Comparison of ENCODE assay signal across 9 mouse cellular contexts in genomic region chr4:57672996-57673906, GRCm38 (mm10). TPM values are rescaled to one million over a fixed set of nuclear protein-coding genes. Genes with fewer than 3 reads are reported as not detected.
DNase-seq lines count a peak whose midpoint lies in the region; ATAC-seq and TF ChIP-seq lines count a peak whose summit lies in the region.
"Had no signal": no experiment of that assay in that cellular context is flagged by ENCODE, and none has a peak within 500 bp of the region (broad histone marks: within the 10 kb centered on the region; RNA-seq: fewer than 3 reads in every experiment).

No protein-coding gene starts in this region.

- H3K9me3 ChIP-seq in MEL (replicated peaks; ENCODE audit: insufficient read depth, low read length), result no peaks in the 10 kb centered on the region
- H3K9me3 ChIP-seq in lung, embryonic 15.5 days, result no peaks in the 10 kb centered on the region

- TF ChIP-seq POLR2A in MEL (IDR thresholded peaks at IDR 0.05; ENCODE audit: control insufficient read depth in 1 of 2, insufficient read depth in 1 of 2, low read depth in 1 of 2, low read length in 2 of 2, poor library complexity in 1 of 2), result no peak
- TF ChIP-seq POLR2A in cerebellum, adult 2 months (IDR thresholded peaks at IDR 0.05; ENCODE audit: borderline replicate concordance, insufficient read depth, low read length), result no peak

- TF ChIP-seq CTCF in MEL (IDR thresholded peaks at IDR 0.05 in 2 of 3, conservative IDR thresholded peaks at IDR 0.05 in 1 of 3; ENCODE audit: control insufficient read depth in 1 of 3, insufficient read depth in 1 of 3, low read depth in 2 of 3, low read length in 3 of 3, poor library complexity in 1 of 3, severe bottlenecking in 1 of 3), result peak; percentile 86 to 94 (median 87)
- TF ChIP-seq CTCF in cerebellum, adult 2 months (IDR thresholded peaks at IDR 0.05; ENCODE audit: borderline replicate concordance, insufficient read depth, low read depth, low read length), result peak; percentile 90

- peak; percentile 82 for DNase-seq in MEL (ENCODE audit: low read depth, low spot score)
- DNase-seq in cerebellum, adult 2 months, result peak; percentile 78 to 86
- peak; percentile 90 for DNase-seq in forelimb bud, embryonic 11.5 days (ENCODE audit: low read depth, low spot score)
- DNase-seq in layer of hippocampus, adult 8-10 months (ENCODE audit: low spot score in 2 of 2), result peak; percentile 75 to 90
- peak; percentile 66 for DNase-seq in ovary, postnatal 10 days (ENCODE audit: low spot score)
- DNase-seq in thymus, postnatal 10 days (ENCODE audit: low spot score in 2 of 2), result peak; percentile 81 to 95

- peak overlapping the region; percentile 18 to 25; a peak in 1 of 4 replicates for H3K4me3 ChIP-seq in MEL (ENCODE audit: control insufficient read depth in 1 of 2, insufficient read depth in 1 of 2, low read depth in 2 of 2, low read length in 2 of 2)
- peak overlapping the region; percentile 27 for H3K4me3 ChIP-seq in cerebellum, adult 2 months (replicated peaks; ENCODE audit: insufficient read depth, low read depth, low read length)
- no peak overlapping the region for H3K4me3 ChIP-seq in lung, embryonic 15.5 days
- H3K4me3 ChIP-seq: myocyte had no signal

- no peak overlapping the region for H3K27ac ChIP-seq in MEL (ENCODE audit: control insufficient read depth, low read depth, low read length)
- H3K27ac ChIP-seq in cerebellum, adult 2 months (ENCODE audit: insufficient read depth, low read length), result no peak overlapping the region
- H3K27ac ChIP-seq in lung, embryonic 15.5 days, result peak overlapping the region; percentile 60

- peak; percentile 76 for TF ChIP-seq RAD21 in MEL (IDR thresholded peaks at IDR 0.05; ENCODE audit: low read depth, low read length)

- H3K9ac ChIP-seq in MEL (ENCODE audit: control insufficient read depth, low read depth, low read length, poor library complexity, severe bottlenecking), result no peak overlapping the region
- H3K9ac ChIP-seq in lung, embryonic 15.5 days, result no peak overlapping the region

- no peaks in the 10 kb centered on the region for H3K36me3 ChIP-seq in MEL (ENCODE audit: control insufficient read depth in 1 of 2, insufficient read depth in 2 of 2, low read length in 2 of 2)
- H3K36me3 ChIP-seq in lung, embryonic 15.5 days, result no peaks in the 10 kb centered on the region

- whole genome bisulfite sequencing in cerebellum, adult 2 months, result 17% methylated on average over 12 of the region's 12 CpGs
- 11% methylated on average over 12 of the region's 12 CpGs for WGBS in lung, embryonic 15.5 days

- no peaks in the 10 kb centered on the region for H3K27me3 ChIP-seq in MEL (ENCODE audit: control insufficient read depth in 1 of 2, insufficient read depth in 2 of 2, low read length in 2 of 2)
- no peaks in the 10 kb centered on the region for H3K27me3 ChIP-seq in cerebellum, adult 2 months (ENCODE audit: control insufficient read depth, insufficient read depth, low read length)
- no peaks in the 10 kb centered on the region for H3K27me3 ChIP-seq in lung, embryonic 15.5 days

- no peaks in the 10 kb centered on the region for H3K4me1 ChIP-seq in MEL (ENCODE audit: control insufficient read depth in 1 of 2, insufficient read depth in 2 of 2, low read length in 2 of 2)
- no peaks in the 10 kb centered on the region for H3K4me1 ChIP-seq in cerebellum, adult 2 months (ENCODE audit: control insufficient read depth, insufficient read depth, low read length)
- peaks cover 34% of the 10 kb centered on the region for H3K4me1 ChIP-seq in lung, embryonic 15.5 days

- H3K79me2 ChIP-seq in MEL (ENCODE audit: control insufficient read depth, insufficient read depth, low read length, poor library complexity), result no peaks in the 10 kb centered on the region

- H3K4me2 ChIP-seq in lung, embryonic 15.5 days, result peak overlapping the region; percentile 45; the same call in 1 of the 2 replicates

- no peak for TF ChIP-seq EP300 in MEL (IDR thresholded peaks at IDR 0.05; ENCODE audit: low read depth in 1 of 2, low read length in 2 of 2)

- peak; percentile 71 to 90 for ATAC-seq in hematopoietic stem cell, adult 5-6 weeks (replicated peaks in 1 of 2; ENCODE audit: insufficient read depth in 1 of 2, low FRiP score in 2 of 2, low TSS enrichment in 1 of 2, low read depth in 1 of 2, poor library complexity in 2 of 2, severe bottlenecking in 2 of 2)
- ATAC-seq in lung, embryonic 15.5 days (ENCODE audit: borderline replicate concordance, extremely low read depth, low FRiP score, low TSS enrichment), result no peak; the same call in 1 of the 2 replicates

TF ChIP-seq in MEL, 35 proteins besides CTCF, POLR2A, EP300 and RAD21:
- 0 out of 2 replicates have a peak, but pooled peaks have one; percentile 23 for TF ChIP-seq MYC (IDR thresholded peaks at IDR 0.05; ENCODE audit: low read depth, low read length)
- peak; percentile 93 for TF ChIP-seq SMC3 (IDR thresholded peaks at IDR 0.05; ENCODE audit: low read depth, low read length)
- no peak for TF ChIP-seq USF1 (IDR thresholded peaks at IDR 0.05; ENCODE audit: low read depth, low read length)
- TF ChIP-seq ZC3H11A (IDR thresholded peaks at IDR 0.05; ENCODE audit: low read depth, low read length), result peak; percentile 87
- TF ChIP-seq BHLHE40 (IDR thresholded peaks at IDR 0.05; ENCODE audit: borderline replicate concordance, low read depth, low read length), result no peak

RNA-seq across cellular contexts. Expression of gene Akap2, which starts 44.2 kb away (rescaled TPM):
- total RNA-seq in MEL (2012; rRNA removed), result 1.7 and 2.6 TPM in 2 replicates
- polyA plus RNA-seq in MEL (2012; ENCODE audit: insufficient read depth in 1 of 2, insufficient read length in 2 of 2, low read depth in 1 of 2, low replicate concordance in 2 of 2, missing spikeins in 1 of 2), result 1 to 10 TPM in 1 of 2 experiments, not detected in 1; 7.2 TPM
- polyA plus RNA-seq in cerebellum, adult 2 months (2012; rRNA removed), result 33.6 and 34.5 TPM in 2 replicates
- under 0.01 TPM in 1 of 2 replicates, not detected in the other for total RNA-seq in hematopoietic stem cell, adult 5-6 weeks (2017)
- total RNA-seq in layer of hippocampus, adult 8-10 months (2022), result 10 to 100 TPM; 43.3 to 49.6 (median 48.5) TPM
- 45.5 and 47.0 TPM in 2 replicates for polyA plus RNA-seq in lung, embryonic 15.5 days (2015; fragmentation: Nextera tagmentation; extraction: Ambion mirVana)

Comparison
In these comparisons a context has a peak if more than half of its experiments do, and no peak if none do; other contexts are left out.
1. RNA of gene Akap2, which starts 44.2 kb away (total RNA-seq): 43.3 to 49.6 TPM in layer of hippocampus, adult 8-10 months; 1.7 to 2.6 TPM in MEL and under 0.01 TPM in hematopoietic stem cell, adult 5-6 weeks; every median in the first group is over 10 times any median in the second.
2. Peak in every context shown above with its lines, with median percentiles within 50 percentile points of each other: DNase-seq.